Mouse (Mus musculus): ENCODE measurements around the gene Cd2bp2. TPM values are rescaled to one million over a fixed set of nuclear protein-coding genes. Genes with fewer than 3 reads are reported as not detected.
A peak's percentile ranks its signal among the peaks of the same experiment; 100 is the strongest.

The Cd2bp2 gene
- total RNA-seq, 2 experiments from 2014 or later, result 93.9 to 95.1 TPM

DNA sequence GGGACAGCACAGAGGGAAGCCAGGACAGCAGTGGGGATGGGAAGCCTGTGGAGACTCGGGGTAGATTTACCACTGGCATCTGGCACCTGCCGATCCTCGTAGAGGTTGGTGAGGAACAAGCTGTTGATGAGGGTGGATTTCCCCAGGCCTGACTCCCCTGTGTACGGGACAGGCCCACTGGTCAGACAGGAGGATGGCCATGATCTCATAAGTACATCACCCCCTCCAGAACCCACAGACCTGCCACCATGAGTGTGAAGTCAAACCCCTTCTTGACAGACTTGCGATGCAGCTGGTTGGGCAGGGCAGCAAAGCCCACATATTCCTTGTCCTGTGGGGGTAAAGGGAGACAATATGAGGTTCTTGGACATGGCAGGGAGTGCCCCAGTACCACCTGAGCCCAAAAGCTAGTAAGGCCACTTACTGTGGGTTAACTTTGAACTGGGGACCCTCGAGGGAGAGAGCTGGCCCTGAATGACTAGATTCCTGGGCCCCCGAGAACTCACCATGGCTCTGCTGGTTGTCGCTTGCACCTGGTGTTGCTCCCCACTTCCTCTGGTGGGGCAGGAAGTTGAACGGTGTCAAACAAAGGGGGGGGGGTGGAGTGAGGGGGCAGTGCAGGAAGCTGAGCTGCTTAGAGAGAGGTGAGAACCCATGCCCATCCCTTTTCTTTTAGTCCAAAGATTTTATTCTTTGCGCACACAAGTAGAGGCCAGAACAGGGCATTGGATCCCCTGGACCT, 22.2 kb upstream of the Cd2bp2 start:
- DNase-seq, result no peak

DNA sequence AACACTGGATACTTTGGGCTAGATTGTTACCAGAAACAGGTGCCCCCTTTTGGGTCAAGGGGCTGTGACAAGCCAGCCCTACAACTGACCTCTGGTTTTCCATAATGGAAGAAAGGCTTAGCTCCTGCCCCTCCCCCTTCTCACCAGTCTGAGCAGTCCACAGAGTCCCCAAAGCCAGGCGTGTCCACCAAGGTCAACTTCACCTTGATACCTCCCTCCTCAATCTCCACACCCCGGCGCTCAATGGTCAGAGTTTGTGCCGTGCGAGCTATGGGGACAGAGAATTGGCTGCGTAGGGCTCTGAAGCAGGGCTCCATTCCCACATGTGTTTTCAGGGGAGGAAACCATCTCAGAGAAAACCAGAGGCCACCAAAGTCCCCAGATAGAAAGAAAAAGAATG, 21.6 kb upstream of the Cd2bp2 start:
- DNase-seq, result no peak

DNA sequence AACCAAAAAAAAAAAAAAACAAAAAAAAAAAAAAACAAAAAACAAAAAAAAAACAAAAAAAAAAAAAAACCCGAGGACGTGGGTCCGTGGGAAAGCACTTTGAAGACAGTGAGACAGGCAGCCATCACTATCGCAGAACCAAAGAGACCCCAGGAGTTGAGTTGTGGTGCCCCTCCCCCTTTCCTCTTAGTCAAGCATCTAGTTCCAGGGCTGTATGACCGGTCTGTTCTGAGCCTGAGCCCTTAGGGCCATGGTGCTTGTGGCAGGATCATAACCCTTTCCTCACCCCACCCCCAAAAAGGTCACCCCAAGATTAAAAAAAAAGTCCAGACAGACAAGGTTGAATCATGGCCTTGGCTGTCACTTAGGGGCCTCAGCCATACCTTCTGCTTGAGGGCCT, 20.5 kb upstream of the Cd2bp2 start:
- no peak for DNase-seq

DNA sequence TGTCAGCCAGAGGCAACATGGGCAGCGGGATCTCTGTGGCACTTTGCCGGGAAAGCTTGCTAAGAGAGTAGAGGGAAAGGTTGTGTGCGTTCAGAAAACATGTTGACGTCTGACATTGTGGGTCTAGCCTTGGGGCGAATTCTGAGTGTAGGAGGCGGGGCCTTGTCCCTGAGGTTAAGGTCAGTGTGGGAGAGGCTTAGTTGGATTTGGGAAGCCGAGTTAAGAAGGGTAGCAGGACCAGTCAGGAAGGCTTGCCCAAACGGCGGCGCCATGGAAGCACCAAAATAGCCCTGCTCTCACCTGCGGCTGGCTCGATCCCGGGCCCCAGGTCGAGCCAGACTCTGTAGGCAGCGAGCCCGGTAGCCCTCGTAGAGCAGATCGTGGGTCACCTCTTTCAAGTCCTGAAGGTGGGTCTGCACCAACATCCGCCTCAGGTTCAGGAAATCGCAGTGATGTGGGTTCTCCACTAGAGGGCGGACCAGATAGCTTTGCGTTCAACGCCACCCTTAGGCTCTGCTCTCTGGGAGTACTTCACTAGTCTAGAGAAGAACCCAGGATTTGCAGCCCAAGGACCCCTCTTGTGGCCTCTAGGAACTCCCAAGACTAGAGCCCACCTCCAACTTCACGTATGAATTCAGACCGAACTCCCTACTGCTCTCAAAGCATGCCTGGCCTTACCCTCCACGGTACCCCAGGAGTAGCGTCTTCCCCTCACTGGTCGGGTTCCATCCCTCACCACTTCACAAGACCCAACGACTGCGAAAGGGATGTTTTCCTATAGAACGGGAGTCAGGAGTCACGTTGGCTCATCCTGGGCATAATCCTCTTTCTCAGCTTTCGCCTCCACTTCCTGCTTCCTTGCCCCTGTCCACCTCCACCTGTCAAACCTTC, 19.4 kb upstream of the Cd2bp2 start:
- no peak for DNase-seq

DNA sequence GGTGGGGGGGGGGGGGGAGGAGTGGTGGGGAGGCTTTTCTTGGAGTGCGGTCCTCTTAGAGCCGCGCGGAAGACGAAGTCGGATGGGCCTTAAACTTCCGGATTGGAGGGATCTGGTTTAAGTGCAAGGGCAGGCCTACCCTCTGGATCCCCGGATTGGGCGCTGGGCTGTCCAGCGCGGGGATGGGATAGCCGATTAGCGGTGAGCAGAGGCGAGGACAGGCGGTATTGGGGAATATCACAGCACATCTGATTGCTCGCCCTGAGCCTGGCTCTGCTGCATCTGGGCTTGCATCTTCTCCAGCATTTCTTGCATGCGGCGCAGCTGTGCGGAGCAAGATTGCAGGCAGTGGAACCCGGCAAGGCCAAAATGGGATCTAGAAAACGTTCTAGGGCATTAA, 18.7 kb upstream of the Cd2bp2 start:
- DNase-seq, result no peak

DNA sequence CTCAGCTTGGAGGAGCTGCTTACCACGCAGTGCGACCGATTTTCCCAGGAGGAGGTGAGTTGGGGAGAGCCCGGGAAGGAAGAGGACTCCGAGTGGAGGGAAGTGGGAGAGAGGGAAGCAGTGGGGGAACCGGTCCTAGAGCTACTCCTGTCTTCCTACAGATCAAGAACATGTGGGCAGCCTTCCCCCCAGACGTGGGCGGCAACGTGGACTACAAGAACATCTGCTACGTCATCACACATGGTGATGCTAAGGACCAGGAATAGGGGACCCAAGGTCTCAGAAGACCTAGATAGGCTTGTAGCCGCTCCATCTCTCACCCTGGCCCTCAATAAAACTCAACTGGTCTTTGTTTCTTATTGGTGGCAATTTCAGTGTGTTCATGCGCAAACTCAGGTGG, 18.1 kb upstream of the Cd2bp2 start:
- no peak for DNase-seq

DNA sequence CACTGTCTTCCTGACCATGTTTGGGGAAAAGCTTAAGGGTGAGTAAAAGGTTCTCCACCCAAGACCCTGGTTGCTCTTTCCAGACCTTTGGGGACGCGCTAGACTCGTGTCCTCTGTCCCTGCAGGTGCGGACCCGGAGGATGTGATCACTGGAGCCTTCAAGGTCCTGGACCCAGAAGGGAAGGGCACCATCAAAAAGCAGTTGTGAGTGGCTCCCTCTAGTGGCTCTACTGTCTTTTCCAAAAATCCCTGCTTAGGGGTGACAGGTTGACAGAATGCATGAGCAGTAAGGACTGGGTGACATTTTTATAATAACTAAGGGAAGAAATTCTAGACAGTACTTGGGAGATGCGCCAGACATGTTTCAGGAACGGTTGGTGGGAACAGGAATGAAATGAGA, 17.6 kb upstream of the Cd2bp2 start:
- no peak for DNase-seq

DNA sequence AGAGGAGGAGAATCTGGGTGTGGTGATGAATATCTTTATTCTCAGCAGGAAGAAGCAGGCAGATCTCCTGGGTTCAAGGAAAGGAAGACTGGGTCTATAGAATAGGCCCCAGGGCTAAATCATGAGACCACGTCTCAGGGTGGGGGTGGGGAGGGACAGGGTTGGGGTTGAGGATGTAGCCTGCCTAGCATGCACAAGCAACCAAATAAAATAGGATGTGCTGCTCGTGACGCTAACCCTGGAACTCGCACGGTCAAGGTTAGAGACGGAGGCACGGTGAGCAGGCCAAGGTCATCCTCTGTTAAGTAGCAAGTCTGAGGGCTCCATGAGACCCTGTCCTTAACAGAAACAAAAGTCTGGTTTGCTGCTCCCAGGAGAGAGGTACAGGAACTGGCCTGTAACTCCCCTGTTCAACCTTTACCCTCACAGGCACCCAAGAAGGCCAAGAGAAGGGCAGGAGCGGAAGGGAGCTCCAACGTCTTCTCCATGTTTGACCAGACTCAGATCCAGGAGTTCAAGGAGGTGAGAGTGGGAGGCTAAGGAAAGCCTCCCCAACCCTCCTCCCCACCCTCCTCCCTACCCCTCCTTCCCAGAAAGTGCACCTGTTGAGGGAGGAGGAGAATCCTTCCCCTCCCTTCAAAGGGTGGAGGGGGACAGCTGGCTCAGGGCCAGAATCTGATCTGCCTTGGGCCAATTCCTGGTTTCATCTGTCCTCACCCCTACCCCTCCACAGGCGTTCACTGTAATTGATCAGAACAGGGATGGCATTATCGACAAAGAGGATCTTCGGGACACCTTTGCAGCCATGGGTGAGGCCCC, 16.8 kb upstream of the Cd2bp2 start:
- DNase-seq, result no peak

DNA sequence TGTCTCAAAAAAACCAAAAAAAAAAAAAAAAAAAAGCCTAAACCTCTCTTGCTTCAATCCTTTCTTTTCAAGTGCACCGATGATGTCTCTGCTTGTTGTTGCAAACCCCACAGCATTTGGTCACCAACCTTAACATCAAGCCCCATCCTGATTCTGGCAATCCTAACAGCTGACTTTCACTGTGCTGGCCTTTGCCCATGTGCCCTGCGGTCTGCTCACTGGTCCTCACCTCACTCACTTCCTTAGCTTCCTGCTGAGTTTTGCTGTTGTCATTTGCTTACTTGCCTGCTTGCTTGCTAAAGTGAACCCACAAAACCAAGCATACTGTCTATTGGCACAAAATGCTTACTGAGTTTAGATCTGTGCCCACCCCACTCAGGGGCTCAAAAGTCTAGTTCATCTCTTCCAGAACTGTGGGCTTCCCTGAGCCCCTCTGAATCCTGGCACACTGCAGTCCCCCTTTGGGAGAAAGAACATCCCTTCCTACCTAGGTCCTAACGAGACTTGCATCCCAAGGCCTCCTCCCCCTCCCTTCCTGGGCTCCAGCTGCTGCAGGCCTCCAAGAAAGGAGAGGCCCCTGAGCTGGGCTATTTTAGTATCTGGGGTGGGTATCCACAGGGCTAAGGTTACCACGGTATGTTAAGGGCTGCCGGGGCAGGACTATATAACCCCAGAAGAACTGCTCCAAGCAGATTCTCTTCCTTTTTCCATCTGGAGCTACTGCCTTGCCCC, 15.3 kb upstream of the Cd2bp2 start:
- no peak for DNase-seq

DNA sequence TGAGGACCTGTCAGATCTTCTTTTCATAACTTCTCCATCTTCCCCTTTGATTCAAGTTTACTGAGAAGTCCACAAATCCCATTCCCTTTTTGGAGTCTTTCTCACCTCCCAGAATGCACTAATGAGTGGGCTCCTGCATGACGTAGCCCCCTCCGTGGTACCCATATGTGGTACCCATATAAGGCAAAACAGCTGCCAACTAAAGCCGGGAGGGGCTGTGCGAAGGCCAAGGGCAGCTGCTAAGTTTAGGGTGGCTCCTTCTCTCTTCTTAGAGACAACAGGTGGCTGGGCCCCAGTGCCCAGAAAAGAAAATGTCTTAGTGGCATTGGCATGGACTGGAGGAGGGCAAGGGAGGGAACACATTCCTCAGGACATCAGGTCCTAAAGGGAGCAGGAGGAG, 14.4 kb upstream of the Cd2bp2 start:
- no peak for DNase-seq

DNA sequence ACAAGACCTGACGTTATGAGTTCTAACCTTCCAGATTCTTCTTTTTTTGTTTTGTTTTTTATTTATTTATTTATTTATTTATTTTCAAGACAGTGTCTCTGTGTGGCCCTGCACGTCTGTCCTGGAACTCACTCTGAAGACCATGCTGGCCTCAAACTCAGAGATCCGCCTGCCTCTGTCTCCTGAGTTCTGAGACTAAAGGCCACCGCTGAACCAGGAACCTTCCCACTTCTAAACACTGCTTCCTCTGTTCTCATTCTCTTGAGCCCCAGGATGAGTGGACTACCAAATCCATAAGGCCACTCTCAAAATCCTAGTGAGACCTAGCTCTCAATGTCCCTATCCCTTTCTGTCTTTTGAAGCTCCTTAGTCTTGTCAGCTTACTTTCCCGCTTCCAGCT, 14.0 kb upstream of the Cd2bp2 start:
- no peak for DNase-seq

DNA sequence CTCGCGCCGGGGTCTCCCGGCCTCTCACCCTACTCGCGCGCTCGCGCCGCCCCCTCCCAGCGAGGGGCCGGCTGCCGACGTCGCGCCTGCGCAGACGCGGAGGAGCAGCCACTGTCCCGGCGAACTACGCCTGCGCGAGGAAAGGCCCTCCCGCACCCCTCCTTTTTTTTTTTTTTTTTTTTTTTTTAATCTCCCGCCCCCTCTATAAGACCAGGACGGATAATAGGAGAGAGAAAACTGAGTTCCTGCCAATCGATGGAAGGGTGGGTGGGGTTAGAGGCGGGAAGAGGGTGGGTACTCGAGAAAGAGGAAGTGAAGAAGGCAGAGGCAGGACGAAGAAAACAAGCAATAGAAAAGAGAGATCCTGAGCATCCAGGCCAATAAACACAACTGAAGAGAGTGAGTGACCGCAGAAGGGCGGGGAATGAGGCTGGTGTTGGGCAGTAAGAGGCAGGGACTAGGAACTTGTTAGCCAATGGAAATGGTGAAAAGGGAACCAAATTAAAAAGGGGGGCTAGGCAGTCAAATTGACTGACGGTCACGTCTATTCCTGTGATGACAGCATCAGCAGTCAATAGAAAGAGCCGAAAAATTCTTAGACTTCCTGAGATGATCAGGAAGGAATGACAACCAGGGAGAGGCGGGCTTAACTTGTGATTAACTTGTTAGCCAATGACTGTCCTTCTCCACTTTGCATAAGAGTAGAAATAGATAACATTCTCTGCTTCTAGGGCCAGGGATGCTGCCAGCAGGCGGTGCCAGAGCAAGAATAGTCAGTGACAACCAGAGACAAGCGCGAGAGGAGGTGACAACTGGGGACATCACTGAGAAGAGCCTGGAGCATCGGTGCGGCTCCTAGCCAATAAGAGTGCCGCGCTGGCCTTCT, 12.9 kb upstream of the Cd2bp2 start, which contains the start of gene Mylpf:
Gene Mylpf, plus strand, starts transcription at position 338 of the 886 bp plus-strand sequence.
- peak; percentile 89 to 91 for DNase-seq

DNA sequence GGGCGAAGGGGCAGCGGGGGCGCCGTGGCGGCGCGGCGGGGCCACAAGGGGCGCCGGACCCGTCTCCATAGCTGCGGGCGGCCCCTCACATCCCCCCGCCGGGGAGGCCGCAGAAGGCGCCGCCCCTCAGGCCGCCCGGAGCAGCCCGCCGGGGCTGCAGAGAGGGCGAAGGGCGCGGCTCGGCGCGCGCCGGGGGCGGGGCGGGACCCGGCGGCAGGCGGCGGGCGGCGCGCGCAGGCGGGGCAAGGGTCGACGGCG, 12.4 kb upstream of the Cd2bp2 start, which contains the start of gene Tbc1d10b:
Gene Tbc1d10b, minus strand, starts transcription at position 174 of the 258 bp plus-strand sequence.
- peak in 1 of 2 experiments; percentile 50 for DNase-seq

DNA sequence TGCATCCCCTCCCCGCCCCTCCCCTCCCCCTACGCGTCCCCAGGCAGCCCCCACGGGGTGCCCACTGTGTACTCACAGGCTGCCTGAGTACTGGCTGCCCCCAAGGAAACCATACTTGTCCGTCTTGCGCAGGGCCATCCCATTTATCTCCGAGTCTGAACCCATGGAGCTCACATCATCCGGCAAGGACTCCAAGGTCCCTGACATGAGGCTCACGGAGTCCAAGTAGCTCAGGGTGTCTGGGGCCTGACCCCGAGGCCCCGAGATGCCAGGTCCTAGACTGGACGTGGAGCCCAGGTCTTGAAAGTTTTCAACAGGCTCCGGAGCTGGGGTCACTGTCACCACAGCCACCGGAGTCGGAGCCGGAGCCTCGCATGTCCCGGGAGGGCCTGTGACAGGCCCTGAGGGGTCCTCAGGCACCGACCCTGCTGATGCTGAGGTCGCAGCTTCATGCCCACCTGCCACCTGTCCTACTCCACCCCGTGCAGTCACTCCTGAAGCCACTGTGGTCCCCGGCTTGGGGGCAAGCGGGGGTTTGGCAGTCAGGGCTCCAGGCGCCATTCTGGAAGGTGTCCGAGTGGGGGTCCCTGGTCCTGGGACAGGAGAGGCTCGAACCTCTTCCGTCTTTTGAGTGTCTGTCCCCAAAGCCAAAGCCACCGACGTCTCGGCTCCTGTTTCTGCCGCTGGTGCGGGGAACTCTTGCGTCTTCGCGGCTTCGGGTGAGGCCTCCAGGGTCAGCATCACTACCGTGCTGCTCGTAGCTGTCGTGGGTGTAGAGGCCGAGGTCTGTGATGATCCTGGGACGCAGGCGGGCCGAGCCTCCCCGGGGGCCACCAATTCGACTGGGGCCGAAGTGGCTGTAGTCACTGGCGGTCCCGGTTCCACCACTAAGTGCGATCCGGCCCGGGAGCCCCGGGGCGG, 11.8 kb upstream of the Cd2bp2 start:
- no peak for DNase-seq

DNA sequence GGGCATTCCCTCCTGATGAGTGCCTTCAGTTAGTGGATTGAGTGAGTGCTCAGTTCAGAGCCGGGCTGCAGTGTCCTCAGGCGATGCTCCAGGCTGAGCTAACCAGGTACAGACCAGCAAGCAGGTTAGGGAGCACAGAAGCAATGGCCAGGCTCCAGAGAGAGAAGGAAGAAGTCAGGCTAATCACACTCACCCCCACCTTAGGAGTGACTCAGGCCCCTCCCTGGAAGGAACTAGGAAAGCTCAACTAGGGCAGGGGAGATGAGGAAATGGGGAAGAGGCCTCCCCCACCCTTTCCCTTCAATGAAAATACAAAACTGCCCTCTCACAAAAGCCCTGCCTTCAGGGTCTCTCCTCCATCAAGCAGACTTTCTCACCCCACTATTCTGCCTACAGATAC, 10.8 kb upstream of the Cd2bp2 start:
- DNase-seq, result no peak

DNA sequence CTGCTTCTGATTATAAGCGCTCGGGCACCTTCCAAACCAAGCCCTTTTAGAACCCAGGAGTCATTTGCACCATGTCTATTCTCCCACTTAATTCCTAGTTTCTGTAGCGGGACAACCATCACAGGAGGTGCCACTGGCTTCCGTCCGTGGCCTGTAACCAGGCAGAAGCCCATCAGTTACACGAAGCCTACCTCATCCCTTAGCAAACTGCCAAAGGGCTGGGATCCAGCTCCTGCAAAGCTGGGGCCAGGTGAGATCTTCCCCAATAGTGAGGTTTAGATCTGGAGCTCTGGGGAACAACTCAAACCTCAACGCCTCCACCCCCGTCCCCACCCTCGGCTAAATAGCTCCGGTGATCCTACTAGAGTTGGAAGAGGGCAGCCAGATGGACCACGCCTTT, 634 bp upstream of the Cd2bp2 start:
- DNase-seq, result no peak

DNA sequence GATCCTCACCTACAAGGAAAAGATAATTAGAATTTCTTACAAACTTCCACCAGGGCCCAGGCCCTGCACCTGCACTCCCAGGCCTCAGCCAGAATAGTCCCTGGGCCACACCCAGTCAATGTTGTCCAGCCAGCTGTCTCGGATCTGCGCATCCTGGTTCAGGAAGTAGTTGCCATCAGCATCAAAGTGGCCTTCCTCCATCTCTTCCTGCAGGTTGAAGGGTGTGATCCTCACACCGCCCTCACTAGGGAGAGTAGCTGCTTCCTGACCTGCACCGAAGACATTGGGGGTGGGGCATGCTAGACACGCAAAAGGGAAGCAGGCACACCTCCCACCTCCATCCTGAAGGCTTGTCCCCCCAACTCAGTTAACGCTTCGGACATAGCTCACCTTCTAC, 1.2 kb downstream of the Cd2bp2 start:
- no peak for DNase-seq

DNA sequence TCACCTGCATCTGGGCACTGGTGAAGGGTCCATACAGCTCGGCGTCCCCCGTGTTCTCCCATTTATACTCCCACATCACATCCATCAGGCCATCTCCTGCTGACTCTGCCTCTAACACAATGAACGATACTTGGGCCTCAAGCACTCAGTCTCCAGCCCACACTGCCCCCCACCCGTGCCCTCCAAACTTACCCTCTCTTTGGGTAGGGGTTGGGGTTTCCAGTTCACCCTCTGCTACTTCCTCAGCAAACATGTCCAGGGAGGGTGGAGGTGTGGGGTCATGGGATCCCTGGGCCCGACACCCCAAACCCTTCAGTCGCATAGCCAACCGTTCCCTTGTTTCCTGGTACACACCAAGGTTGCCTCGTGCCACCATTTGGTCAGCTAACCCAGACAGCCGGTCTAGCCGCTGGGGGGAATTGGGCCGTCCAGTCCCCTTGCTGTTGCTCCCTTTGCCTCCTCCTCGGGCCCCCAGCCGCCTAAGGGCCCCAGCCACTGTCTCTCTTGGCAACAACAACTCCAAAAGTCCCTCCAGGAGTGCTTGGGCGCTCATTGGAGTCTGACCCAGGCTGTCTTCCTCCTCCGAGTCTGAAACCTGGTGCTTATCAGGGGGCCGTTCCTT, 1.7 kb downstream of the Cd2bp2 start:
- no peak for DNase-seq

DNA sequence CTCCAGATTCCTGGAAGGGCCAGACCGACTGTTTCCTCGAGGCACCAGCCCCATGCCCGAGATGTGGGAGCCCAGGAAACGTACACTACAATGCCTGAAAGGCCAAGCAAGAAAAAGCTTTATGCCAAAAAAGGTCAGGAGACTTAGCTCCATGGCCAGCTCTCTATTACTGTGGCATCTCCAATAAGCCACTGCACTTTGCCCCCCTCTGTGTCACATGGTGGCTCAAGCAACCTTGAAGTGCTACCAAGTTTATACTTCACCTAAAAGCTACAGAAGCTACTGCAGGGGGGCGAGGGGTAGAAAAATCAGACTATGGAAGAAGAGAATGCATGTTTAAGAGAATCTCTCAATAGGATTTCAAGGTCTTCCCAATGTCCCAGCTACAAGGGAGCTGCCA, 2.9 kb downstream of the Cd2bp2 start:
- DNase-seq, result no peak

DNA sequence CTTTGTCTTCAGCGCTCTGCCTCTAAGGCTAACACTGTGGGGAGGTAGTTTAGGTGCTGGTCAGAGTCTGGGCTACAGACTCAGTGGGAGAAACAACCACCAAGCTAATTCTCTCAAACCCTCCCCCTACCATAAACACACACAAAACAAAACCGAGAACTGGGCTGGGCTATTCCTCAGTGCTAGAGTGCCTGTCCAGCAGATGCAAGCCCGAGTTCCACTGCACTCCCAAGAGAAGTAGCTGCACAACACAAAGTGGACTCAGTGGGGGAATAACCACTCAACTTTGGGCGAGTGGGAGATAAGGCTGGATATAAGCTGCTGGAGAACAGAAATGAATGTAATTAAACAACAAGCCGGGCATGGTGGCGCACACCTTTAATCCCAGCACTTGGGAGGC, 5.2 kb downstream of the Cd2bp2 start:
- no peak for DNase-seq

Data from layer of hippocampus, postnatal 36 days (tissue).